Mouse (Mus musculus) forebrain, postnatal 0 days (tissue): ENCODE measurements around the gene Gm4763. TPM values are rescaled to one million over a fixed set of nuclear protein-coding genes. Genes with fewer than 3 reads are reported as not detected.
"Not testable (repeated sequence)": the region's sequence is repeated elsewhere in the genome, so short reads cannot be mapped to it uniquely, and the experiment has no call there.

ENCODE experiments used
- ATAC-seq: fragments of 200-750 bp; cut with Nextera tagmentation; 2 replicates; pipeline ENCODE4 v1.8.0; 2017; ENCODE audit warnings: mild to moderate bottlenecking, moderate library complexity
- DNase-seq: peaks from one replicate; pipeline ENCODE4 v3.0.0-alpha.2; 2015
- H3K27ac ChIP-seq: fragments of 300-500 bp; sonication (generic); 2 replicates; pipeline ENCODE4 v1.5.1; 2014; ENCODE audit warnings: low read depth, mild to moderate bottlenecking, antibody characterized with exemption, low read length, moderate library complexity, mixed read lengths
- H3K27me3 ChIP-seq: fragments of 300-500 bp; sonication (generic); 2 replicates; pipeline ENCODE4 v1.6.1; 2014; ENCODE audit warnings: mild to moderate bottlenecking, low read length, mixed read lengths; ENCODE audit not compliant: insufficient read depth
- H3K36me3 ChIP-seq: fragments of 300-500 bp; sonication (generic); 2 replicates; pipeline ENCODE4 v1.6.1; 2014; ENCODE audit warnings: mild to moderate bottlenecking, moderate library complexity; ENCODE audit not compliant: insufficient read depth
- H3K4me1 ChIP-seq: fragments of 300-500 bp; sonication (generic); 2 replicates; pipeline ENCODE4 v1.6.1; 2014; ENCODE audit warnings: antibody characterized with exemption; ENCODE audit not compliant: insufficient read depth
- H3K4me2 ChIP-seq: fragments of 300-500 bp; sonication (generic); 2 replicates; pipeline ENCODE4 v1.6.1; 2014; ENCODE audit warnings: low read depth, mild to moderate bottlenecking, moderate library complexity
- H3K4me3 ChIP-seq: fragments of 300-500 bp; sonication (generic); 2 replicates; pipeline ENCODE4 v1.5.1; 2014; ENCODE audit warnings: low read depth, low read length, mixed read lengths
- H3K9ac ChIP-seq: fragments of 300-500 bp; sonication (generic); 2 replicates; pipeline ENCODE4 v1.6.1; 2014; ENCODE audit warnings: mild to moderate bottlenecking
- H3K9me3 ChIP-seq: fragments of 300-500 bp; sonication (generic); 2 replicates; pipeline ENCODE4 v1.6.1; 2016; ENCODE audit warnings: low read length
- CTCF ChIP-seq: sonication (generic); IDR thresholded peaks from 2 replicates; pipeline ENCODE4 v1.5.1; 2016; ENCODE audit warnings: antibody characterized with exemption, control low read depth, low read depth
- WGBS: fragments of 180-500 bp; shearing (Covaris S2); extraction: QIAGEN DNeasy Blood & Tissue Kit; methylation state at CpG from one replicate; pipeline ENCODE4 v1.1.7; 2014; 5-methylcytosine and 5-hydroxymethylcytosine counted together
- polyA plus RNA-seq: library from polyadenylated mRNA; unstranded; fragments of >200 nt; fragmentation: Nextera tagmentation; extraction: Ambion mirVana; gene quantifications from 2 replicates; pipeline ENCODE4 v1.2.1, GENCODE M21; 2015
- total RNA-seq: library from RNA; depleted of rRNA; stranded (reverse); fragments of >200 nt; gene quantifications from 2 replicates; pipeline ENCODE4 v1.2.3, GENCODE M21; 2014; rRNA removed

Gm4763 gene
- total and polyA plus RNA-seq, 2 experiments from 2014 or later, result not detected

- not testable (repeated sequence) for H3K4me3 ChIP-seq, H3K36me3 ChIP-seq, H3K9ac ChIP-seq, H3K9me3 ChIP-seq, ATAC-seq, H3K4me2 ChIP-seq, H3K27me3 ChIP-seq, H3K27ac ChIP-seq, DNase-seq, H3K4me1 ChIP-seq
- WGBS, result 82% methylated on average over 7 of the region's 7 CpGs
Measured at GRCm38 (mm10) chr7:24684121-24684520, 42.6 kb downstream of the Gm4763 start.

GRCm38 (mm10) chr7:24676575-24676974 lies 50.1 kb downstream of the Gm4763 start, which contains the start of gene Tex101:
Tex101 (minus strand) TSS chr7:24676675.
- ATAC-seq, result no peak
- no peak within 1 kb of the TSS for H3K4me2 ChIP-seq
- H3K36me3 ChIP-seq, result no peaks in the 10 kb centered on the region
- no peaks in the 10 kb centered on the region for H3K4me1 ChIP-seq
- 88% methylated on average over 9 of the region's 9 CpGs for WGBS
- no peak within 1 kb of the TSS for H3K9ac ChIP-seq
- H3K4me3 ChIP-seq, result no peak within 1 kb of the TSS
- TF ChIP-seq CTCF, result no peak
- no peaks in the 10 kb centered on the region for H3K27me3 ChIP-seq
- H3K9me3 ChIP-seq, result no peaks in the 10 kb centered on the region
- no peak for DNase-seq
- H3K27ac ChIP-seq, result no peak within 1 kb of the TSS

GRCm38 (mm10) chr7:24671944-24672439 lies 54.7 kb downstream of the Gm4763 start:
- 93% methylated on average over 23 of the region's 23 CpGs for WGBS
- Histone ChIP-seq H3K9ac (no peak overlapping the region), H3K27me3 (no peaks in the 10 kb centered on the region)

More at GRCm38 (mm10) chr7:24671944-24672439, 54.7 kb downstream of the Gm4763 start:
- no peak for ATAC-seq
- Histone ChIP-seq H3K36me3 (no peaks in the 10 kb centered on the region), H3K4me3 (no peak overlapping the region), H3K4me1 (no peaks in the 10 kb centered on the region), H3K9me3 (no peaks in the 10 kb centered on the region), H3K27ac (no peak overlapping the region), H3K4me2 (no peak overlapping the region)
- TF ChIP-seq CTCF, result no peak
- no peak for DNase-seq

Other genes starting within 250 kb of the Gm4763 start
- gene Cadm4, start 244.9 kb downstream of the Gm4763 start, total RNA-seq, result 412 and 434 TPM in 2 replicates
- gene Cadm4, start 244.9 kb downstream of the Gm4763 start, polyA plus RNA-seq, result 102 and 107 TPM in 2 replicates
- 196 and 242 TPM in 2 replicates for gene Zfp428, start 219.9 kb downstream of the Gm4763 start, total RNA-seq
- gene Zfp428, start 219.9 kb downstream of the Gm4763 start, polyA plus RNA-seq, result 258 and 279 TPM in 2 replicates
- not detected in 2 replicates for gene AC161166.1, start 214.5 kb downstream of the Gm4763 start, total RNA-seq
- 0.13 and 0.31 TPM in 2 replicates for gene AC161166.1, start 214.5 kb downstream of the Gm4763 start, polyA plus RNA-seq
- 103 and 119 TPM in 2 replicates for gene Irgq, start 196.2 kb downstream of the Gm4763 start, total RNA-seq
- gene Irgq, start 196.2 kb downstream of the Gm4763 start, polyA plus RNA-seq, result 20.8 and 26.8 TPM in 2 replicates
- 0.31 and 0.43 TPM in 2 replicates for gene Pinlyp, start 180.8 kb downstream of the Gm4763 start, total RNA-seq
- not detected in 2 replicates for gene Pinlyp, start 180.8 kb downstream of the Gm4763 start, polyA plus RNA-seq
- gene Xrcc1, start 180.6 kb downstream of the Gm4763 start, total RNA-seq, result 41.1 and 49.8 TPM in 2 replicates
- gene Xrcc1, start 180.6 kb downstream of the Gm4763 start, polyA plus RNA-seq, result 42.1 and 48.6 TPM in 2 replicates
- gene Ethe1, start 139.4 kb downstream of the Gm4763 start, total RNA-seq, result 24.2 and 25.8 TPM in 2 replicates
- gene Ethe1, start 139.4 kb downstream of the Gm4763 start, polyA plus RNA-seq, result 24.3 and 26.8 TPM in 2 replicates
- gene Zfp575, start 139.3 kb downstream of the Gm4763 start, total RNA-seq, result 0.38 and 1.2 TPM in 2 replicates
- gene Zfp575, start 139.3 kb downstream of the Gm4763 start, polyA plus RNA-seq, result 19.4 and 24.8 TPM in 2 replicates
- gene Phldb3, start 116.1 kb downstream of the Gm4763 start, total RNA-seq, result 0.15 TPM in 1 of 2 replicates, not detected in the other
- gene Phldb3, start 116.1 kb downstream of the Gm4763 start, polyA plus RNA-seq, result not detected in 2 replicates
- 0.23 and 0.33 TPM in 2 replicates for gene Lypd3, start 90.4 kb downstream of the Gm4763 start, total RNA-seq
- gene Lypd3, start 90.4 kb downstream of the Gm4763 start, polyA plus RNA-seq, result 0.67 and 1.3 TPM in 2 replicates
- gene Tex101, start 50.2 kb downstream of the Gm4763 start, total RNA-seq, result not detected in 2 replicates
- not detected in 2 replicates for gene Tex101, start 50.2 kb downstream of the Gm4763 start, polyA plus RNA-seq
- not detected in 2 replicates for gene BC049730, start 17.7 kb downstream of the Gm4763 start, total RNA-seq
- gene BC049730, start 17.7 kb downstream of the Gm4763 start, polyA plus RNA-seq, result not detected in 2 replicates
- 0.48 TPM in 1 of 2 replicates, not detected in the other for gene Cd177, start 33.4 kb upstream of the Gm4763 start, total RNA-seq
- 0.27 and 0.28 TPM in 2 replicates for gene Cd177, start 33.4 kb upstream of the Gm4763 start, polyA plus RNA-seq
- 0.57 TPM in 1 of 2 replicates, not detected in the other for gene Ceacam10, start 50.3 kb upstream of the Gm4763 start, total RNA-seq
- 0.14 TPM in 1 of 2 replicates, not detected in the other for gene Ceacam10, start 50.3 kb upstream of the Gm4763 start, polyA plus RNA-seq
- 26.5 and 99.9 TPM in 2 replicates for gene Gm9844, start 135.3 kb upstream of the Gm4763 start, total RNA-seq
- 35.2 and 38.2 TPM in 2 replicates for gene Gm9844, start 135.3 kb upstream of the Gm4763 start, polyA plus RNA-seq
- gene Lypd4, start 143.0 kb upstream of the Gm4763 start, total RNA-seq, result not detected in 2 replicates
- not detected in 2 replicates for gene Lypd4, start 143.0 kb upstream of the Gm4763 start, polyA plus RNA-seq
- gene Dmrtc2, start 143.1 kb upstream of the Gm4763 start, total RNA-seq, result 0.08 TPM in 1 of 2 replicates, not detected in the other
- 0.23 and 0.28 TPM in 2 replicates for gene Dmrtc2, start 143.1 kb upstream of the Gm4763 start, polyA plus RNA-seq
- gene Rps19, start 157.5 kb upstream of the Gm4763 start, total RNA-seq, result 581 and 723 TPM in 2 replicates
- 1,350 and 1,888 TPM in 2 replicates for gene Rps19, start 157.5 kb upstream of the Gm4763 start, polyA plus RNA-seq
- 0.15 and 0.33 TPM in 2 replicates for gene Cd79a, start 170.5 kb upstream of the Gm4763 start, total RNA-seq
- 0.47 and 0.54 TPM in 2 replicates for gene Cd79a, start 170.5 kb upstream of the Gm4763 start, polyA plus RNA-seq
- gene Arhgef1, start 176.0 kb upstream of the Gm4763 start, total RNA-seq, result 24.5 and 30.3 TPM in 2 replicates
- gene Arhgef1, start 176.0 kb upstream of the Gm4763 start, polyA plus RNA-seq, result 16.7 and 26.8 TPM in 2 replicates
- gene Gm4881, start 217.6 kb upstream of the Gm4763 start, total RNA-seq, result 0.54 and 2.1 TPM in 2 replicates
- 0.33 and 0.97 TPM in 2 replicates for gene Gm4881, start 217.6 kb upstream of the Gm4763 start, polyA plus RNA-seq
- 359 and 362 TPM in 2 replicates for gene Rabac1, start 245.8 kb upstream of the Gm4763 start, total RNA-seq
- 393 and 448 TPM in 2 replicates for gene Rabac1, start 245.8 kb upstream of the Gm4763 start, polyA plus RNA-seq